Mouse (Mus musculus) ES-CJ7 (cell line): ENCODE data around the gene Isoc2a.

Source experiments
- DNase-seq: peaks from one replicate; pipeline ENCODE4 v3.0.0; 2011; ENCODE audit warnings: low read depth, low spot score

Gene Isoc2a

DNA sequence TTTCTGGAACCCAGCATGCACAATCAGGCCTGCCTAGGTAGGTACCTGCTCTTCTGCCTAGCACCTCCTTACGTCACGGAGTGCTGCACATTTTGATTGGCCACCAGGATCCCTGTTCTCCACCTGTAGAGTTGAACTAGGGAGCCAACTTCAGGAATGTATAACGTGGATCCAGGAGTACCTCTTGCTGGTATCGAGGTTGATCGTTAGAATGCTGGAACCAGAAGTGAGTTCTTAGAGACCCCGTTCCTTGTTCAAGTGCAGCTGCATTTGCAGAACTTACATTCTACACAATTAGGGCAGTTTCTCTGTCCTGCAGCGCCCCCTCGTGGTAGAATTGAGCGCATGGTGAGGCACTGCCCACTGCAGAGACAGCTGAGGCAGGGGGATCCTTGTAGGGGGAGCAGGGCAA, 63.1 kb downstream of the Isoc2a start:
- DNase-seq: peak; percentile 89

GRCm38 (mm10) chr7:4942673-4943072, 65.7 kb downstream of the Isoc2a start:
- DNase-seq: no peak

DNA sequence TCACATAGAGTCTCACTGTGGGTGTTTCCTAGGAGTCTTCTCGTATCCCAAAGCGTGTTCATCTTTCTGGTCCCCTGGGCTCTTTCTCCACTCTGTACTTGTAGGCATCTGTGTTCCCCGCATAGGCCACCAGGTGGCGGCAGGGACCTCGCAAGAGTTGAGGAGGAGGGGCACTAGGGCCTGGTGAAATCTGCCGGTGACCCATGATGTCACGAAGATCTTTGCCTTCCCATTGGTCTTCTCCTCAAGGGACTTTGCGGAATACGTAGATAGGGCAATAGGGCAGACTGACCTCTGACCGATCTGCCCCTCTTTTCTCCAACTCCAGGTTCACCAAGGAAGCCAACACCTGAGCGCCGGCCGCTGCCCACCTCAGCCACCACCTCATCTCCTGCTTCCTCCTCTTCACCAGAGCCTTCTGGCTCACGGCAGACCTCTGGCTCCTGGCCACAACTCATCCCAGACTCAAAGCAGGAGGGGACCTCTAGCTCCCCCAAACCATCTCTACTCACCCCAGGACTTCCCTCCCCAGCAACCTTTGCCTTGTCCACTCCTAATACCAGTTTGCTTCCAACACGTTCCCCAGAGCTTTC, 66.4 kb downstream of the Isoc2a start:
- peak; percentile 95 for DNase-seq
